Mouse (Mus musculus) left cerebral cortex, adult 2 months (tissue): ENCODE data around the gene Chrne. TPM values are rescaled to one million over a fixed set of nuclear protein-coding genes. Genes with fewer than 3 reads are reported as not detected.
A peak's percentile ranks its signal among the peaks of the same experiment; 100 is the strongest.

Source experiments
- DNase-seq, 2 experiments: peaks; one replicate each; pipeline ENCODE4 v3.0.0; 2021 to 2022; ENCODE audit warnings: low spot score in 2 of 2, mixed read lengths in 1 of 2; ENCODE audit errors: extremely low spot score in 1 of 2
- H3K27ac ChIP-seq: fragments of 200-600 bp; 2 replicates; pipeline ENCODE4 v1.8.1; 2022
- H3K4me3 ChIP-seq: fragments of 200-600 bp; 2 replicates; pipeline ENCODE4 v1.8.1; 2022
- CTCF ChIP-seq: fragments of 200-600 bp; IDR thresholded peaks from 2 replicates; pipeline ENCODE4 v1.8.1; 2022; ENCODE audit warnings: antibody characterized with exemption, mild to moderate bottlenecking, moderate library complexity
- intact Hi-C: fragments of 180-260 bp; cut with DNase I; formaldehyde crosslinking; loops from one replicate; pipeline ENCODE4 v1.15.1; 2025
- total RNA-seq, 2 experiments: library from RNA; stranded (reverse); gene quantifications; 2 replicates each; pipeline ENCODE4 v1.2.3; 2021

Gene Chrne
- total RNA-seq, 2 experiments from 2014 or later, result not detected

- Histone ChIP-seq H3K27ac (no peak overlapping the region), H3K4me3 (no peak overlapping the region)
- no peak for TF ChIP-seq CTCF
- DNase-seq, result no peak
- intact Hi-C loops, result no loop called here
Measured at GRCm38 (mm10) chr11:70639976-70640375, 21.0 kb upstream of the Chrne start.

GRCm38 (mm10) chr11:70638714-70639278, 19.8 kb upstream of the Chrne start, which contains the start of gene Gp1ba:
Gp1ba (plus strand) TSS chr11:70639122.
- Histone ChIP-seq H3K4me3 (no peak within 1 kb of the TSS), H3K27ac (no peak within 1 kb of the TSS)
- no peak for DNase-seq
- no peak for TF ChIP-seq CTCF
- intact Hi-C loops, result no loop called here

DNA sequence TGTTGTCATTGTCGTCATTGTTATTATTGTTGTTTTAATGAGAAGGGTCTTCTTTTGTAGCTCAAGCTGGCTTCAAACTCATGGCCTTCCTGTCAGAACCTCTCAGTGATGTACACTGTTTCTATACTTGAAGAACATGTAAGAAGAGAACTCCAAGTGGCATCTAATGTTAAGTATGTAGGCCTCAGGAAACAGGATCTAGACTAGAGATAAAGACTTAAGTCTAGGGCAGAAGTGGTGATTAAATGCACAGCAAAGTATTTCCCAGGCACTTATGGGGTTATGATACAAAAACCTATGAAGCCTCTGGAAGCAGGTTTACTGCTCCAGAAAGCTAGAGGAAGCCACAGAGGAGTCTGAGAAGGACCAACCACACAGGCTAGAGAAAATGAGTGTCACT, 19.3 kb upstream of the Chrne start:
- DNase-seq, result no peak
- H3K4me3 ChIP-seq, result no peak overlapping the region
- intact Hi-C loops, result no loop called here
- no peak for TF ChIP-seq CTCF
- H3K27ac ChIP-seq, result no peak overlapping the region

GRCm38 (mm10) chr11:70637764-70638163, 18.7 kb upstream of the Chrne start:
- no peak overlapping the region for H3K27ac ChIP-seq
- TF ChIP-seq CTCF, result no peak
- DNase-seq, result no peak
- no peak overlapping the region for H3K4me3 ChIP-seq
- intact Hi-C loops, result no loop called here

DNA sequence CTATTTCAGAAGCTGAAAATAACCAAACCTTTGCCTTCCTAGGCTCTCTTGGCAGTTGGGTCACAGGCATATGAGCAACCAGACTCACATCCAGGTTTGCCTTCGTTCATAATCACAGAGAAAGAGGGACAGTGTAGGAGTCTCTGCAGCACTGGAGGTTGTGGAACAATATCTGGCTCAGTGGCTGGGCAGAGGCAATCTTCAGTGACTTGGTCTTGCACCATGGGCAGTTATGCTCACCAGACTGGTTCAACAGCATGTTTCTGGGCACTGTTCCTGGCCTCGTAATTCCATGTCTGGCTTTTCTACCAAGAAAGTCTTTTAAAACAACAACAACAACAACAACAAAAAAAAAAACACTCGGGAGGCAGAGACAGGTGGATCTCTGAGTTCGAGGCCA, 16.6 kb upstream of the Chrne start:
- intact Hi-C loops, result no loop called here
- H3K4me3 ChIP-seq, result no peak overlapping the region
- no peak for DNase-seq
- TF ChIP-seq CTCF, result no peak
- no peak overlapping the region for H3K27ac ChIP-seq

- no peak for DNase-seq
- Histone ChIP-seq H3K27ac (no peak overlapping the region), H3K4me3 (no peak overlapping the region)
- TF ChIP-seq CTCF, result no peak
- intact Hi-C loops, result no loop called here
Measured at GRCm38 (mm10) chr11:70630129-70630528, 11.1 kb upstream of the Chrne start.

DNA sequence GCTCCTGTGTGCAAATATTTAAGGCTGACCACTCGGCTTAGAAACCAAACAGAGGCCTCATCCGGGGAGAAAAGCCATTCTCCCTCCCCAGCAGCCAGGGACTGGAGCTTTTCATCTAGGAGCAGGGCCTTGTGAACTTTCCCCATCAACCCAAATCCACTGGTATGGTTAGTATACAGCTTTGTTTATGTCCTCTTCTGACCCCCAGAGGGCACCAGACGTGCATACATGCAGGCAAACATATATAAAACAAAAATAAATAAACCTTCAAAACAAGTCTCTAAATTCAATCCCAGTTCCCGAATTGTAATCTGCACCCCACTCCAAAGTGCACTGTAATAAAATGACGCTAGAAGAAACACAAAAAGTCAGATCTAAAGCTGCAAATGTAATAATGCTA, 10.5 kb upstream of the Chrne start:
- DNase-seq, result no peak
- intact Hi-C loops, result loop anchor here (2.0 to 5.0 kb wide), 2 partner anchors 125 to 217 kb away; partner anchors contain the start of gene Pelp1
- peak; percentile 40 for TF ChIP-seq CTCF
- no peak overlapping the region for H3K4me3 ChIP-seq
- H3K27ac ChIP-seq, result no peak overlapping the region

- Histone ChIP-seq H3K4me3 (no peak overlapping the region), H3K27ac (no peak overlapping the region)
- no peak for DNase-seq
- TF ChIP-seq CTCF, result no peak
- intact Hi-C loops, result loop anchor here (2.0 to 5.0 kb wide), 2 partner anchors 126 to 216 kb away; partner anchors contain the start of gene Pelp1
Measured at GRCm38 (mm10) chr11:70628431-70628830, 9.4 kb upstream of the Chrne start.

- TF ChIP-seq CTCF, result no peak
- DNase-seq, result no peak
- intact Hi-C loops, result loop anchor here (5.0 kb wide), 1 partner anchor 215 kb away; the partner anchor contains the start of gene Pelp1
- Histone ChIP-seq H3K27ac (no peak overlapping the region), H3K4me3 (no peak overlapping the region)
Measured at GRCm38 (mm10) chr11:70626877-70627276, 7.9 kb upstream of the Chrne start.

DNA sequence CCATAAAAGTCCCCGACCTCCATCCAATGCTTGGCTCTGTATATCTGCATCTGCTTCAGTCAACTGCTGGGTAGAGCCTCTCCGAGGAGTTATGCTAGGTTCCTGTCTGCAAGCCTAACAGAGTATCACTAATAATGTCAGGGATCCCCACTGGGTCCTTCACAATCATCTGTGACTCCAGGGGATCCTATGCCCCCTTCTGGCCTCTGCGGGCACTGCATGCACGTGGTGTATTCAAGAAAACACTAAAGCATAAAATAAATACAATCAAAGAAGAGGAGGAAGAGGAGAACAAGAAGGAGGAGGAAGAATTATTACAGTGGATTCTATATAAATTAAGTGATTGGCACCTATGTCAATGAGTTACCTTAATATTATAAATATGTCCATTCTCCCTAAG, 6.5 kb upstream of the Chrne start:
- H3K27ac ChIP-seq, result no peak overlapping the region
- no peak for DNase-seq
- H3K4me3 ChIP-seq, result no peak overlapping the region
- peak; percentile 63 for TF ChIP-seq CTCF
- intact Hi-C loops, result loop anchor here (2.0 to 5.0 kb wide), 2 partner anchors 109 to 213 kb away; partner anchors contain the start of gene Pelp1

DNA sequence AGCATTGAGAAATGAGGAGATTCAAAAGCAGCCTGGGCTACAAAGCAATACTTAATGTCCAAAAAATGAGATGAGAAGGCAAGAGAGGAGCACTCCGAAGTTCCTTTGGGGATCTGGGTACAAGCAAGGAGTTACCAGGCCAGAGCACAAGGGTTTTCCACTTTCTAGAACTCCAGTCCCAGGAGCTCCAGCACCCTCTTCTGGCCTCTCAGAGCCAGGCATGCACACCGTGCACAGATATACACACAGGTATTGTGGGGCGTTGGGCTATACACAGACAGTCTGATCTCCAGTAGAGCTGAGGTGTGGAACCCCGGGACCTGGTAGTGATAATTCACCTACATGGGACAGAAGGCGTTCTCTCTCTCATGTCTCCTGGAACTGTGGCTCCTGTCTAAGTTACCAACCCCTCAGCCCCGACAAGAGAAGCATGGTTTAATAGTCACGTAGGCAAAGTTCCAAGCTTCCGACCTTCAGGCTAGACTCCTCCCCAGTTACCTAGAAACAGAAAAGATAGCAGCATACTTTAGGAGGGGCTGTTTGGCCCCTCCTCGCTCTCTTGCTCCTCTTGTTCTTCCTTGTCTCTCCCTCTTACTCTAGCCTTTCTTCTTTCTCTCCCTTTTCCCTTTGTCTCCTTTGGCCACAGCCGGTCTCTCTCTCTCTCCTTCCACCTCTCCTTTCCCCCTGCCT, 4.2 kb upstream of the Chrne start:
- Histone ChIP-seq H3K4me3 (no peak overlapping the region), H3K27ac (no peak overlapping the region)
- DNase-seq, result no peak
- intact Hi-C loops, result no loop called here
- TF ChIP-seq CTCF, result peak; percentile 38

DNA sequence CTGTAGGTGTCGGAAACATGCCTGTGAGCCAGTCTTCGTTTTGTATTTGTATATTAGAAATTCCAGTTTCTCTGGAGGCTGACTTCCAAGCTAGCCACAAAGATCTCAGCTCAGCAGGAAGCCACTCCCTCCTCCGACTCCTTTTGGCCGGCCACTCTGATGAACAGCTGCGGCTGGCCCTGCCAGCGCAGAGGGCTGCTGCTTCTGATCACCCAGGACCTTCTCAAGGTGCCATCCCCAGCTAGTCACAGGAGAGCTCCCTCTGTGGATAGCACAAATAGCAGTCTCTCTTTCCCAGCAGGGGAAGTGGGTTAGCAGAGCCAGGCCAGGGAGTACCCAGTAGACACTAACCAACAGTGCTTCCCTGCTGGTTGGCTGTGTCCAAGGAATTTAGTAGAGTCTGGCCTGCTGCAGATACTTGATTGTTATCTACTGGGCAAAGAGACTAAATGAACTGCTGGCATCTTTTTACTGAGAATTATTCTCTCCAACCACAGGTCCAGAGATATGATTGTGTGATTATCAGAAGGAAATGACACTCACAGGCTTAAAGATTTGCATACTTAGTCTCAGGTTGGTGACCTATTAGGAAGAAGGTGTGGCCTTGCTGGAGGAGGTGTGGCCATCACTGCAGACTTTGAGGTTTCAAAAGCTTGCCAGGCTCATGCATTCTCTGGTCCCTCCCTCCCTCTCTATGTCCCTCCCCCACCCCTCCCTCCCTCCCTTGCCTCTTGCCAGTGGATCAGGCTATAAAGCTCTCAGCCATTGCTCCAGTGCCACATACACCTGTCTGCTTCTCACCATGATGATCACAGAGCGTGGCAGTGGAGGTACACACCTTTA, 3.2 kb upstream of the Chrne start:
- intact Hi-C loops, result no loop called here
- DNase-seq, result no peak
- no peak for TF ChIP-seq CTCF
- Histone ChIP-seq H3K27ac (no peak overlapping the region), H3K4me3 (no peak overlapping the region)
